In the genomic region with DNA sequence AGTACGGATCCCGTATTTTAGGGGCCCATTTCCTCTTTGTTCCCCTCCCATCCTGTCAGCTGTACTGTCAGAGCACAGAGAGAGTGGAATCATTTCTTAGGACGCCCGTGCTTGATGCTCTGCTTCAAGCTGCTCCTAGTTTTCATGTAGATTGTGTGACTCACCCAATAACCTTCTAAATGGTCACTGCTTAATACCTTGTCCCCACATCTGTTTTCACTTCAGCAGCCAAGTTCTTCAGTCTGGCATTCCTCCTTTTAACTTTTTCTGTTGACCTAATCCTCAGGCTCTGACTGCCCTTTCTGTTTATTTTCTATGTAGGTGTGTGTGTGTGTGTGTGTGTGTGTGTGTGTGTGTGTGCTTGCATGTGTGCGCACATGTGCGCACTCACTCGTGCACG, we compare ENCODE assay signal across 27 mouse cellular contexts. TPM values are rescaled to one million over a fixed set of nuclear protein-coding genes. Genes with fewer than 3 reads are reported as not detected.
DNase-seq lines count a peak whose midpoint lies in the region; ATAC-seq and TF ChIP-seq lines count a peak whose summit lies in the region.
"Had no signal": no experiment of that assay in that cellular context is flagged by ENCODE, and none has a peak within 500 bp of the region (broad histone marks: within the 10 kb centered on the region; RNA-seq: fewer than 3 reads in every experiment).

No protein-coding gene starts in this region.

- peak; percentile 28 for DNase-seq in embryo, embryonic 10 days (ENCODE audit: low spot score)
- DNase-seq in embryo, embryonic 9.5 days (ENCODE audit: extremely low spot score), result no peak
- DNase-seq in embryonic facial prominence, embryonic 10.5 days (ENCODE audit: low spot score), result peak; percentile 45
- no peak for DNase-seq in limb, embryonic 10.5 days (ENCODE audit: low spot score)
- DNase-seq in stomach, postnatal 0 days (ENCODE audit: low spot score), result peak; percentile 20
- no peak for DNase-seq in cerebellum, postnatal 36 days
- DNase-seq: adrenal gland, postnatal 14 days; cerebellum, adult 9-11 months; gastrocnemius, postnatal 14 days; heart, adult 18-20 months; heart, postnatal 14 days; kidney, adult 11 months; kidney, postnatal 36 days; layer of hippocampus, postnatal 36 days; liver, postnatal 0 days; thymus, postnatal 25 days had no signal

- H3K4me1 ChIP-seq in embryonic facial prominence, embryonic 10.5 days, result peaks cover 66% of the 10 kb centered on the region
- H3K4me1 ChIP-seq in limb, embryonic 10.5 days, result peaks cover 47% of the 10 kb centered on the region
- H3K4me1 ChIP-seq in stomach, postnatal 0 days (replicated peaks; ENCODE audit: control insufficient read depth, insufficient read depth), result no peaks in the 10 kb centered on the region
- H3K4me1 ChIP-seq in intestine, postnatal 0 days (replicated peaks; ENCODE audit: control insufficient read depth, insufficient read depth, low read length), result no peaks in the 10 kb centered on the region

- no peak for TF ChIP-seq CTCF in stomach, postnatal 0 days (IDR thresholded peaks at IDR 0.05; ENCODE audit: low read depth)
- no peak for TF ChIP-seq CTCF in intestine, postnatal 0 days (IDR thresholded peaks at IDR 0.05; ENCODE audit: low read depth)

- no peaks in the 10 kb centered on the region for H3K9me3 ChIP-seq in embryonic facial prominence, embryonic 10.5 days
- H3K9me3 ChIP-seq in limb, embryonic 10.5 days (replicated peaks), result no peaks in the 10 kb centered on the region
- no peaks in the 10 kb centered on the region for H3K9me3 ChIP-seq in stomach, postnatal 0 days (ENCODE audit: control insufficient read depth, low read length)
- H3K9me3 ChIP-seq in intestine, postnatal 0 days (ENCODE audit: control insufficient read depth), result no peaks in the 10 kb centered on the region
- H3K9me3 ChIP-seq: heart, embryonic 13.5 days; kidney, embryonic 15.5 days had no signal

- no peak for TF ChIP-seq EP300 in stomach, postnatal 0 days (optimal IDR thresholded peaks at IDR 0.05)

- no peak overlapping the region for H3K9ac ChIP-seq in stomach, postnatal 0 days (ENCODE audit: low read length)
- no peak overlapping the region for H3K9ac ChIP-seq in intestine, postnatal 0 days (ENCODE audit: low read depth, low read length)
- H3K9ac ChIP-seq: heart, embryonic 13.5 days; kidney, embryonic 15.5 days; liver, postnatal 0 days had no signal

- H3K4me3 ChIP-seq in embryonic facial prominence, embryonic 10.5 days, result no peak overlapping the region
- no peak overlapping the region; the same call in 1 of the 2 replicates for H3K4me3 ChIP-seq in limb, embryonic 10.5 days
- no peak overlapping the region for H3K4me3 ChIP-seq in stomach, postnatal 0 days (ENCODE audit: low read depth, low read length)
- H3K4me3 ChIP-seq in intestine, postnatal 0 days (ENCODE audit: low read depth, low read length), result no peak overlapping the region
- H3K4me3 ChIP-seq: heart, embryonic 13.5 days; kidney, embryonic 15.5 days had no signal

- H3K27me3 ChIP-seq in embryonic facial prominence, embryonic 10.5 days (replicated peaks; ENCODE audit: low read depth, poor library complexity, severe bottlenecking), result no peaks in the 10 kb centered on the region
- H3K27me3 ChIP-seq in limb, embryonic 10.5 days (ENCODE audit: low read depth, poor library complexity, severe bottlenecking), result no peaks in the 10 kb centered on the region
- no peaks in the 10 kb centered on the region for H3K27me3 ChIP-seq in stomach, postnatal 0 days (ENCODE audit: control insufficient read depth, insufficient read depth, low read length)
- no peaks in the 10 kb centered on the region for H3K27me3 ChIP-seq in intestine, postnatal 0 days (replicated peaks; ENCODE audit: control insufficient read depth, insufficient read depth, low read length)
- H3K27me3 ChIP-seq: heart, embryonic 13.5 days; kidney, embryonic 15.5 days had no signal

- peaks cover 15% of the 10 kb centered on the region for H3K36me3 ChIP-seq in embryonic facial prominence, embryonic 10.5 days (replicated peaks)
- peaks cover 12% of the 10 kb centered on the region for H3K36me3 ChIP-seq in limb, embryonic 10.5 days
- no peaks in the 10 kb centered on the region for H3K36me3 ChIP-seq in stomach, postnatal 0 days (ENCODE audit: control insufficient read depth, insufficient read depth, low read length)
- no peaks in the 10 kb centered on the region for H3K36me3 ChIP-seq in intestine, postnatal 0 days (ENCODE audit: control insufficient read depth, insufficient read depth)

- WGBS in embryonic facial prominence, embryonic 10.5 days, result 65% methylated on average over 8 of the region's 8 CpGs
- WGBS in limb, embryonic 10.5 days, result 77% methylated on average over 8 of the region's 8 CpGs
- 72% methylated on average over 8 of the region's 8 CpGs for WGBS in stomach, postnatal 0 days
- WGBS in intestine, postnatal 0 days, result 80% methylated on average over 8 of the region's 8 CpGs

- H3K4me2 ChIP-seq in stomach, postnatal 0 days (replicated peaks; ENCODE audit: low read depth), result no peak overlapping the region
- H3K4me2 ChIP-seq in intestine, postnatal 0 days (replicated peaks; ENCODE audit: low read depth), result no peak overlapping the region
- H3K4me2 ChIP-seq: heart, embryonic 13.5 days; kidney, embryonic 15.5 days; midbrain, embryonic 11.5 days had no signal

- no peak for ATAC-seq in stomach, postnatal 0 days (ENCODE audit: low FRiP score, low TSS enrichment)
- ATAC-seq in intestine, postnatal 0 days, result no peak
- ATAC-seq: forebrain, embryonic 14.5 days; liver, postnatal 0 days; lung, postnatal 0 days had no signal

- peak overlapping the region; percentile 70 for H3K27ac ChIP-seq in embryonic facial prominence, embryonic 10.5 days (replicated peaks)
- H3K27ac ChIP-seq in limb, embryonic 10.5 days, result peak overlapping the region; percentile 63; the same call in 1 of the 2 replicates
- no peak overlapping the region for H3K27ac ChIP-seq in stomach, postnatal 0 days (replicated peaks)
- no peak overlapping the region for H3K27ac ChIP-seq in intestine, postnatal 0 days (ENCODE audit: low read depth, low read length)
- H3K27ac ChIP-seq: heart, embryonic 13.5 days; kidney, embryonic 15.5 days; macrophage had no signal

RNA-seq across cellular contexts. Expression of gene Mindy4, which starts 4.6 kb away (rescaled TPM):
- polyA plus RNA-seq in embryonic facial prominence, embryonic 10.5 days (2016; fragmentation: Nextera tagmentation; extraction: Ambion mirVana), result 18.7 and 24.0 TPM in 2 replicates
- polyA plus RNA-seq in limb, embryonic 10.5 days (2016; fragmentation: Nextera tagmentation; extraction: Ambion mirVana), result 15.5 and 16.2 TPM in 2 replicates
- polyA plus RNA-seq in stomach, postnatal 0 days (2015; fragmentation: Nextera tagmentation; extraction: Ambion mirVana), result 2.4 and 2.9 TPM in 2 replicates
- polyA plus RNA-seq in intestine, postnatal 0 days (2015; fragmentation: Nextera tagmentation; extraction: Ambion mirVana), result 2.1 and 2.3 TPM in 2 replicates

RNA-seq across cellular contexts. Expression of gene Inmt, which starts 32.9 kb away (rescaled TPM):
- polyA plus RNA-seq in embryonic facial prominence, embryonic 10.5 days (2016; fragmentation: Nextera tagmentation; extraction: Ambion mirVana), result 3.8 and 4.7 TPM in 2 replicates
- 0.26 and 0.40 TPM in 2 replicates for polyA plus RNA-seq in limb, embryonic 10.5 days (2016; fragmentation: Nextera tagmentation; extraction: Ambion mirVana)
- 0.17 and 0.19 TPM in 2 replicates for polyA plus RNA-seq in stomach, postnatal 0 days (2015; fragmentation: Nextera tagmentation; extraction: Ambion mirVana)
- polyA plus RNA-seq in intestine, postnatal 0 days (2015; fragmentation: Nextera tagmentation; extraction: Ambion mirVana), result 0.10 TPM in 1 of 2 replicates, not detected in the other
- polyA plus RNA-seq: brain, embryonic 14.5 days; forebrain, embryonic 14.5 days; hindbrain, embryonic 11.5 days; macrophage; midbrain, postnatal 0 days; neural tube, embryonic 14.5 days had no signal

Comparison
In these comparisons a context has a peak if more than half of its experiments do, and no peak if none do; other contexts are left out.
1. DNase-seq: peak in embryo, embryonic 10 days (single experiment), embryonic facial prominence, embryonic 10.5 days (single experiment) and stomach, postnatal 0 days (single experiment); none in embryo, embryonic 9.5 days (single experiment), limb, embryonic 10.5 days (single experiment) and cerebellum, postnatal 36 days (0 of 2).
2. H3K27ac ChIP-seq: peak in embryonic facial prominence, embryonic 10.5 days (single experiment) and limb, embryonic 10.5 days (single experiment); none in stomach, postnatal 0 days (single experiment) and intestine, postnatal 0 days (single experiment).